Mouse (Mus musculus) forebrain, embryonic 15.5 days (tissue): ENCODE results near the gene Idnk. TPM values are rescaled to one million over a fixed set of nuclear protein-coding genes. Genes with fewer than 3 reads are reported as not detected.

Experiments
- ATAC-seq: fragments of 200-750 bp; cut with Nextera tagmentation; replicated peaks from 2 replicates; pipeline ENCODE4 v1.8.0; 2017; ENCODE audit warnings: mild to moderate bottlenecking, moderate TSS enrichment, moderate library complexity
- H3K27ac ChIP-seq: fragments of 300-500 bp; sonication (generic); replicated peaks from 2 replicates; pipeline ENCODE4 v1.5.1; 2015; ENCODE audit warnings: mild to moderate bottlenecking, inconsistent platforms
- H3K27me3 ChIP-seq: fragments of 300-500 bp; sonication (generic); 2 replicates; pipeline ENCODE4 v1.6.1; 2015; ENCODE audit warnings: inconsistent platforms
- H3K36me3 ChIP-seq: fragments of 300-500 bp; sonication (generic); 2 replicates; pipeline ENCODE4 v1.6.1; 2015; ENCODE audit warnings: mild to moderate bottlenecking, inconsistent platforms
- H3K4me1 ChIP-seq: fragments of 300-500 bp; sonication (generic); 2 replicates; pipeline ENCODE4 v1.6.1; 2015; ENCODE audit warnings: inconsistent platforms
- H3K4me2 ChIP-seq: fragments of 300-500 bp; sonication (generic); replicated peaks from 2 replicates; pipeline ENCODE4 v1.6.1; 2015; ENCODE audit warnings: mild to moderate bottlenecking, inconsistent platforms
- H3K4me3 ChIP-seq: fragments of 300-500 bp; sonication (generic); 2 replicates; pipeline ENCODE4 v1.5.1; 2015; ENCODE audit warnings: mild to moderate bottlenecking, inconsistent platforms
- H3K9ac ChIP-seq: fragments of 300-500 bp; sonication (generic); replicated peaks from 2 replicates; pipeline ENCODE4 v1.6.1; 2015; ENCODE audit warnings: mild to moderate bottlenecking, inconsistent platforms
- H3K9me3 ChIP-seq: fragments of 300-500 bp; sonication (generic); 2 replicates; pipeline ENCODE4 v1.6.1; 2016; ENCODE audit warnings: inconsistent platforms
- WGBS: fragments of 180-500 bp; shearing (Covaris S2); methylation state at CpG from one replicate; pipeline ENCODE4 v1.1.7; 2015; ENCODE audit warnings: mixed read lengths; 5-methylcytosine and 5-hydroxymethylcytosine counted together
- polyA plus RNA-seq: library from polyadenylated mRNA; unstranded; fragments of >200 nt; fragmentation: Nextera tagmentation; extraction: Ambion mirVana; gene quantifications from 2 replicates; pipeline ENCODE4 v1.2.1, GENCODE M21; 2015

Gene Idnk
- polyA plus RNA-seq, 1 experiment from 2014 or later, result 65.6 TPM

GRCm38 (mm10) chr13:58149629-58150028, 7.8 kb upstream of the Idnk start:
- no peak overlapping the region for H3K9ac ChIP-seq
- 92% methylated on average over 3 of the region's 3 CpGs for WGBS
- no peaks in the 10 kb centered on the region for H3K9me3 ChIP-seq
- no peak overlapping the region for H3K4me2 ChIP-seq
- peaks cover 8% of the 10 kb centered on the region for H3K4me1 ChIP-seq
- no peaks in the 10 kb centered on the region for H3K36me3 ChIP-seq
- H3K27ac ChIP-seq, result no peak overlapping the region
- ATAC-seq, result no peak
- H3K27me3 ChIP-seq, result no peaks in the 10 kb centered on the region
- H3K4me3 ChIP-seq, result no peak overlapping the region

GRCm38 (mm10) chr13:58150442-58150841, 7.0 kb upstream of the Idnk start:
- peaks cover 8% of the 10 kb centered on the region for H3K4me1 ChIP-seq
- 80% methylated on average over 11 of the region's 11 CpGs for WGBS
- no peak for ATAC-seq
- no peak overlapping the region for H3K9ac ChIP-seq
- no peaks in the 10 kb centered on the region for H3K36me3 ChIP-seq
- H3K9me3 ChIP-seq, result no peaks in the 10 kb centered on the region
- H3K4me2 ChIP-seq, result no peak overlapping the region
- no peak overlapping the region for H3K27ac ChIP-seq
- no peaks in the 10 kb centered on the region for H3K27me3 ChIP-seq
- H3K4me3 ChIP-seq, result no peak overlapping the region

- WGBS, result 95% methylated on average over 2 of the region's 2 CpGs
- H3K9ac ChIP-seq, result no peak overlapping the region
- H3K4me1 ChIP-seq, result peaks cover 12% of the 10 kb centered on the region
- no peak overlapping the region for H3K4me2 ChIP-seq
- no peaks in the 10 kb centered on the region for H3K27me3 ChIP-seq
- H3K9me3 ChIP-seq, result no peaks in the 10 kb centered on the region
- H3K36me3 ChIP-seq, result peaks cover 14% of the 10 kb centered on the region
- no peak overlapping the region for H3K27ac ChIP-seq
- H3K4me3 ChIP-seq, result no peak overlapping the region
- ATAC-seq, result no peak
These were observed 1.4 kb upstream of the Idnk start for GRCm38 (mm10) chr13:58156031-58156430.

GRCm38 (mm10) chr13:58157036-58157435, 413 bp upstream of the Idnk start:
- no peak for ATAC-seq

GRCm38 (mm10) chr13:58158099-58158912, 857 bp downstream of the Idnk start:
- WGBS, result 5% methylated on average over 16 of the region's 16 CpGs
- Histone ChIP-seq H3K36me3 (peaks cover 30% of the 10 kb centered on the region), H3K27ac (peak overlapping the region; percentile 74), H3K27me3 (no peaks in the 10 kb centered on the region), H3K4me2 (peak overlapping the region; percentile 94), H3K4me1 (peaks cover 12% of the 10 kb centered on the region), H3K9me3 (no peaks in the 10 kb centered on the region), H3K9ac (peak overlapping the region; percentile 90), H3K4me3 (peak overlapping the region; percentile 94)
- ATAC-seq, result peak; percentile 56

More at GRCm38 (mm10) chr13:58157036-58157435, 413 bp upstream of the Idnk start:
- Histone ChIP-seq H3K4me2 (peak overlapping the region; percentile 94), H3K4me1 (peaks cover 12% of the 10 kb centered on the region), H3K36me3 (peaks cover 23% of the 10 kb centered on the region), H3K4me3 (peak overlapping the region; percentile 94), H3K27me3 (no peaks in the 10 kb centered on the region), H3K27ac (peak overlapping the region; percentile 74; the same call in 1 of the 2 replicates), H3K9ac (peak overlapping the region; percentile 90), H3K9me3 (no peaks in the 10 kb centered on the region)
- 27% methylated on average over 8 of the region's 8 CpGs for WGBS

GRCm38 (mm10) chr13:58160761-58161160, 3.3 kb downstream of the Idnk start:
- Histone ChIP-seq H3K9me3 (no peaks in the 10 kb centered on the region), H3K27ac (no peak overlapping the region), H3K27me3 (no peaks in the 10 kb centered on the region), H3K36me3 (peaks cover 35% of the 10 kb centered on the region), H3K4me2 (no peak overlapping the region), H3K9ac (no peak overlapping the region), H3K4me3 (no peak overlapping the region), H3K4me1 (peaks cover 12% of the 10 kb centered on the region)
- no peak for ATAC-seq
- 96% methylated on average over 15 of the region's 15 CpGs for WGBS

- H3K36me3 ChIP-seq, result peaks cover 35% of the 10 kb centered on the region
- no peaks in the 10 kb centered on the region for H3K9me3 ChIP-seq
- H3K4me2 ChIP-seq, result no peak overlapping the region
- H3K4me3 ChIP-seq, result no peak overlapping the region
- H3K27ac ChIP-seq, result no peak overlapping the region
- no peak for ATAC-seq
- 94% methylated on average over 12 of the region's 12 CpGs for WGBS
- H3K9ac ChIP-seq, result no peak overlapping the region
- H3K27me3 ChIP-seq, result no peaks in the 10 kb centered on the region
- H3K4me1 ChIP-seq, result peaks cover 2% of the 10 kb centered on the region
These were observed 5.9 kb downstream of the Idnk start for GRCm38 (mm10) chr13:58163343-58163742.

GRCm38 (mm10) chr13:58168119-58168518, 10.7 kb downstream of the Idnk start:
- Histone ChIP-seq H3K9ac (no peak overlapping the region), H3K4me1 (no peaks in the 10 kb centered on the region), H3K36me3 (peaks cover 12% of the 10 kb centered on the region), H3K4me2 (no peak overlapping the region), H3K9me3 (no peaks in the 10 kb centered on the region), H3K27me3 (no peaks in the 10 kb centered on the region), H3K27ac (no peak overlapping the region), H3K4me3 (no peak overlapping the region)
- no peak for ATAC-seq

GRCm38 (mm10) chr13:58176105-58176504, 18.7 kb downstream of the Idnk start:
- H3K9me3 ChIP-seq, result no peaks in the 10 kb centered on the region
- no peak overlapping the region for H3K27ac ChIP-seq
- no peaks in the 10 kb centered on the region for H3K4me1 ChIP-seq
- H3K9ac ChIP-seq, result no peak overlapping the region
- no peaks in the 10 kb centered on the region for H3K27me3 ChIP-seq
- H3K4me2 ChIP-seq, result no peak overlapping the region
- no peak for ATAC-seq
- peaks cover 53% of the 10 kb centered on the region for H3K36me3 ChIP-seq
- WGBS, result 93% methylated on average over 3 of the region's 3 CpGs
- H3K4me3 ChIP-seq, result no peak overlapping the region

- Histone ChIP-seq H3K4me3 (no peak overlapping the region), H3K9me3 (no peaks in the 10 kb centered on the region), H3K4me1 (no peaks in the 10 kb centered on the region), H3K27me3 (no peaks in the 10 kb centered on the region), H3K9ac (no peak overlapping the region), H3K4me2 (no peak overlapping the region), H3K27ac (no peak overlapping the region), H3K36me3 (peaks cover 59% of the 10 kb centered on the region)
- ATAC-seq, result no peak
- 86% methylated on average over 9 of the region's 9 CpGs for WGBS
These were observed 20.2 kb downstream of the Idnk start for GRCm38 (mm10) chr13:58177511-58178208.

GRCm38 (mm10) chr13:58181607-58182551, 24.4 kb downstream of the Idnk start:
- no peak overlapping the region for H3K4me2 ChIP-seq
- no peak for ATAC-seq
- H3K27me3 ChIP-seq, result no peaks in the 10 kb centered on the region
- no peak overlapping the region for H3K9ac ChIP-seq
- H3K4me3 ChIP-seq, result no peak overlapping the region
- 83% methylated on average over 14 of the region's 14 CpGs for WGBS
- H3K4me1 ChIP-seq, result no peaks in the 10 kb centered on the region; the same call in 1 of the 2 replicates
- no peak overlapping the region for H3K27ac ChIP-seq
- H3K36me3 ChIP-seq, result peaks cover 35% of the 10 kb centered on the region
- H3K9me3 ChIP-seq, result no peaks in the 10 kb centered on the region
